Mouse (Mus musculus) kidney, adult 2 months (tissue): ENCODE results near the gene Urm1.

Experiments used
- CTCF ChIP-seq: fragments of 200-500 bp; conservative IDR thresholded peaks from 2 replicates; pipeline ENCODE4 v1.5.1; 2011; ENCODE audit warnings: low read depth, mild to moderate bottlenecking, control low read depth, low read length, moderate library complexity, mixed read lengths; ENCODE audit not compliant: insufficient read depth, insufficient read length
- POLR2A ChIP-seq: fragments of 200-500 bp; IDR thresholded peaks from one replicate; pipeline ENCODE4 v1.6.1; 2011; ENCODE audit warnings: low read depth, low read length, control low read depth

DNA sequence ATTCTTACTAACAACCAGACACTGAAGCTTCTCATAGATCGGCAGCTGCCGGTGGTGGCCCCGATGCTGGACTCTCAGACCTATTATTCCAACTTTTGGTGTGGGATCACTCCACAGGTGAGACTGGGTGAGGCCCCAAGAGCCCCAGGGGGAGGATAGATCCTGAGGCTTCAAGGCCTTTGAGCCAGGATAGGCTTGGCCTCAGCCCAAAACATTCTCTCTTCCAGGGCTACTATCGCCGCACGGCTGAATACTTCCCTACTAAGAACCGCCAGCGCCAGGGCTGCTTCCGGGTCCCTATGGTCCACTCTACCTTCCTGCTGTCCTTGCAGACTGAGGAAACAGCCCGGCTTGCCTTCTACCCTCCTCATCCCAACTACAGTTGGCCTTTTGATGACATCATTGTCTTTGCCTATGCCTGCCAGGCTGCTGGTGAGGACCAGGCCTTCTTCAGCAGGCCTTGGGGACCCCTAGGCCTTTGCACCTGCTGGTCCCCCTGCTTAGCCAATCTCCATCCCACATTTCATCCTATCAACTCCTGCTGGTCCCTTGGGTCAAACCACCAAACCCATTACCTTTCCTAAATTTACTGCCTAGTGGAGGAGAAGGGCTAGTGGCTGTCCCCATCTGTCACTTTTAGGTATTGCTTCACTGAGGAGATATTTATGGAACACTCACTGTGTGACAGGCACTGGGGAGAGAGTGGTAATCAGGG, 52.9 kb downstream of the Urm1 start:
- TF ChIP-seq CTCF = no peak
- TF ChIP-seq POLR2A = no peak
